Mouse (Mus musculus) forebrain, embryonic 13.5 days (tissue): ENCODE results near the gene C5ar1. TPM values are rescaled to one million over a fixed set of nuclear protein-coding genes. Genes with fewer than 3 reads are reported as not detected.
A peak's percentile ranks its signal among the peaks of the same experiment; 100 is the strongest.
"Not testable (repeated sequence)": the region's sequence is repeated elsewhere in the genome, so short reads cannot be mapped to it uniquely, and the experiment has no call there.

Experiments used
- ATAC-seq: fragments of 200-750 bp; cut with Nextera tagmentation; 2 replicates; pipeline ENCODE4 v1.8.0; 2017
- H3K27ac ChIP-seq: fragments of 300-500 bp; sonication (generic); 2 replicates; pipeline ENCODE4 v1.5.1; 2015; ENCODE audit warnings: inconsistent platforms, mild to moderate bottlenecking, moderate library complexity
- H3K27me3 ChIP-seq: fragments of 300-500 bp; sonication (generic); 2 replicates; pipeline ENCODE4 v1.6.1; 2015; ENCODE audit warnings: mild to moderate bottlenecking, inconsistent platforms
- H3K36me3 ChIP-seq: fragments of 300-500 bp; sonication (generic); 2 replicates; pipeline ENCODE4 v1.6.1; 2015; ENCODE audit warnings: mild to moderate bottlenecking, inconsistent platforms; ENCODE audit not compliant: poor library complexity, severe bottlenecking
- H3K4me1 ChIP-seq: fragments of 300-500 bp; sonication (generic); 2 replicates; pipeline ENCODE4 v1.6.1; 2015; ENCODE audit warnings: inconsistent platforms
- H3K4me2 ChIP-seq: fragments of 300-500 bp; sonication (generic); 2 replicates; pipeline ENCODE4 v1.6.1; 2015; ENCODE audit warnings: inconsistent platforms, mild to moderate bottlenecking, moderate library complexity
- H3K4me3 ChIP-seq: fragments of 300-500 bp; sonication (generic); 2 replicates; pipeline ENCODE4 v1.5.1; 2015; ENCODE audit warnings: mild to moderate bottlenecking, inconsistent platforms
- H3K9ac ChIP-seq: fragments of 300-500 bp; sonication (generic); 2 replicates; pipeline ENCODE4 v1.6.1; 2015; ENCODE audit warnings: mild to moderate bottlenecking, inconsistent platforms
- H3K9me3 ChIP-seq: fragments of 300-500 bp; sonication (generic); replicated peaks from 2 replicates; pipeline ENCODE4 v1.6.1; 2016; ENCODE audit warnings: inconsistent platforms
- WGBS: fragments of 180-500 bp; shearing (Covaris S2); methylation state at CpG from one replicate; pipeline ENCODE4 v1.1.7; 2015; 5-methylcytosine and 5-hydroxymethylcytosine counted together
- polyA plus RNA-seq: library from polyadenylated mRNA; unstranded; fragments of >200 nt; fragmentation: Nextera tagmentation; extraction: Ambion mirVana; gene quantifications from 2 replicates; pipeline ENCODE4 v1.2.1, GENCODE M21; 2015

The C5ar1 gene
- polyA plus RNA-seq, 1 experiment from 2014 or later = 0.57 TPM

GRCm38 (mm10) chr7:16273081-16273765 is 13.9 kb upstream of the C5ar1 start, which contains the start of gene Inafm1:
Gene Inafm1 (minus strand): TSS chr7:16273617.
- peaks cover 2% of the 10 kb centered on the region; the same call in 1 of the 2 replicates for H3K27me3 ChIP-seq
- WGBS = under 1% methylated on average over 36 of the region's 49 CpGs
- ATAC-seq = peak; percentile 84
- H3K9ac ChIP-seq = peak within 1 kb of the TSS; percentile 87
- H3K9me3 ChIP-seq = no peaks in the 10 kb centered on the region
- peak within 1 kb of the TSS; percentile 93 for H3K27ac ChIP-seq
- H3K4me1 ChIP-seq = peaks cover 23% of the 10 kb centered on the region
- peak within 1 kb of the TSS; percentile 91 for H3K4me2 ChIP-seq
- peaks cover 35% of the 10 kb centered on the region for H3K36me3 ChIP-seq
- peak within 1 kb of the TSS; percentile 81 for H3K4me3 ChIP-seq

DNA sequence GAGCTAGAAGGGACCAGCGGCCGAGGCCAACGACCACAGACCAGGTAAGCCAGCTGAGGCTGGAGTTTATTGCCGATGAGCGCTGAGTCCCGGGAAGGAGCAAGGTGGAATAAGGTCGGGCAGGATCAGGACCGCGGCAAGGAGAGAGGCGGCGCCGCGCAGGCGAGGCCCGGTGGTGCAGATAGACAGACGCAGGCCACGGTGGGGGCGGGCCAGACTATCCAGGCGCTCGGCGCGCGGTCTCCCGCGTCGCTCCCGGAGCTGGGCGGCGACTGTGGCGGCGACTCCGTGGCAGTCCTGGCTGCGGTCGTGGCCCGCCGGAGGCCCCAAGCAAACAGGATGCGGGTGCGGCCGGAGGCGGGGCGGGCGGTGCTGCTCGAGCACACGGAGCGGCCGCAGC is 13.3 kb upstream of the C5ar1 start:
- Histone ChIP-seq H3K4me3 (peak overlapping the region; percentile 81), H3K9ac (peak overlapping the region; percentile 87), H3K4me2 (peak overlapping the region; percentile 91), H3K4me1 (peaks cover 23% of the 10 kb centered on the region), H3K27ac (peak overlapping the region; percentile 93), H3K9me3 (no peaks in the 10 kb centered on the region), H3K36me3 (peaks cover 29% of the 10 kb centered on the region), H3K27me3 (peaks cover 2% of the 10 kb centered on the region; the same call in 1 of the 2 replicates)
- ATAC-seq = peak; percentile 81
- WGBS = 1% methylated on average over 43 of the region's 46 CpGs

- Histone ChIP-seq H3K9ac (no peak overlapping the region), H3K4me1 (peaks cover 23% of the 10 kb centered on the region), H3K27ac (no peak overlapping the region), H3K27me3 (peaks cover 2% of the 10 kb centered on the region; the same call in 1 of the 2 replicates), H3K9me3 (peaks cover 1% of the 10 kb centered on the region; the same call in 1 of the 2 replicates), H3K4me3 (no peak overlapping the region), H3K36me3 (peaks cover 14% of the 10 kb centered on the region), H3K4me2 (peak overlapping the region; percentile 91; the same call in 1 of the 2 replicates)
- WGBS = 83% methylated on average over 1 of the region's 1 CpGs
- no peak for ATAC-seq
Observed at GRCm38 (mm10) chr7:16271139-16271538, 11.8 kb upstream of the C5ar1 start.

DNA sequence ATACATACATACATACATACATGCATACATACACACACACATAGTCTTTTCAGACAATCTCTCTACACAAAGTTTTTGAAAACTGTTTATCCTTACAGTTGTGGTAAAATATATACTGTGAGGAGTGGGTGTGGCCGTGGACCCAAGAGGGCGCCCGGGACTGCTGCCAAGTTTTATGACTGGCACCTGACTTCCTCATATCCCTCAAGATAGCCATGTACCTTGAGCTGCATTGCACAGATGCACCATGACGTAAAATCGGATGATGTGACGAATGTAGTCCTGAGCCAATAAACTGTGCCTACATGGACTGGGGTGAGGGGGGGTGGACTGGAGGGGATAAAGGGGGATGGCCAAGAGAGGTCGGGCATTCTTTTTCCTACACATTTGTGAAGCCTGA is 7.3 kb upstream of the C5ar1 start:
- 94% methylated on average over 7 of the region's 7 CpGs for WGBS

DNA sequence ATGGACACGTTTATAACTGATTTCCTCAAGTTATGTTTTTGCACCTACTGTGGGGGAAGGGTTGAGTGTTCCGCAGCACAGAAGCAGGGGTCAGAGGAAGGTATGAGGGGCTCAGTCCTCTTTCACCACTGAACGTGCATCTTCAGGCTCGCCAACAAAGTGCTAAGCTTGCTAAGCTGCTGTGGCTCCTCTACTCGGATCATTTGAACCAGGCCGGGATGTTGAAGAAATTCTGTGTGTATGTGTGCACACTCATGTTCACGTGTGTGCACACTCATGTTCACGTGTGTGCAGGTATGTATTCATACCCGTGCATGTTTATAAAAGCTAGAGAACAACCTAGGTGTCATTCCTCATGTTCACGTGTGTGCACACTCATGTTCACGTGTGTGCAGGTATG is 6.5 kb upstream of the C5ar1 start:
- Histone ChIP-seq H3K4me3 (no peak overlapping the region), H3K36me3 (no peaks in the 10 kb centered on the region), H3K9me3 (peaks cover 20% of the 10 kb centered on the region; the same call in 1 of the 2 replicates), H3K4me1 (no peaks in the 10 kb centered on the region), H3K4me2 (no peak overlapping the region), H3K27me3 (peaks cover 2% of the 10 kb centered on the region; the same call in 1 of the 2 replicates), H3K27ac (no peak overlapping the region), H3K9ac (no peak overlapping the region)
- no peak for ATAC-seq
- 90% methylated on average over 11 of the region's 11 CpGs for WGBS

More for the DNA sequence above, 7.3 kb upstream of the C5ar1 start:
- not testable (repeated sequence) for H3K9ac ChIP-seq, H3K36me3 ChIP-seq, H3K4me2 ChIP-seq, H3K27me3 ChIP-seq, ATAC-seq, H3K27ac ChIP-seq, H3K4me3 ChIP-seq, H3K4me1 ChIP-seq
- peaks cover 20% of the 10 kb centered on the region; the same call in 1 of the 2 replicates for H3K9me3 ChIP-seq

DNA sequence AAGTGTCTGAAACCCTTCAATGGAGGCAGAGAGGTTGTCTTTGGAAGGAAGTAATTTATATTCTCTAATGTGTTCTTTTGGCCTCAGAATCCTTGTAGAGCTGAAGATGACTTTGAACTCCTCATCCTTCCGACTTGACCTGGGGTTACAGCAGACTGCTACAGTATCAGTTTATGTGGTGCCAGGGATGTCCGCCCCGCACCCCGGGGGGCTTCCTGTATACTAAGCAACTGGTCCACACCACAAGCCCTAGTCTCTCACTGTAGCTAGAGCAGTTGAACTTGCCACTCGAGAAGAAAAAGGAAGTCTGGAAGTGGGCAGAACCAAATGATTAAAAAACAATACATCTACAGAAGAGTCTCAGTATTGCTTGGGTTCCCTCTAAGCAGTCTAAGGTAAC is 4.5 kb upstream of the C5ar1 start:
- 84% methylated on average over 5 of the region's 5 CpGs for WGBS

GRCm38 (mm10) chr7:16263015-16263787 is 3.9 kb upstream of the C5ar1 start:
- 27% methylated on average over 8 of the region's 8 CpGs for WGBS
- ATAC-seq = no peak
- no peak overlapping the region for H3K9ac ChIP-seq

More for the DNA sequence above, 4.5 kb upstream of the C5ar1 start:
- ATAC-seq = no peak
- Histone ChIP-seq H3K4me3 (no peak overlapping the region), H3K27me3 (no peaks in the 10 kb centered on the region), H3K9ac (no peak overlapping the region), H3K4me1 (no peaks in the 10 kb centered on the region), H3K36me3 (no peaks in the 10 kb centered on the region), H3K9me3 (peaks cover 20% of the 10 kb centered on the region; the same call in 1 of the 2 replicates), H3K4me2 (no peak overlapping the region), H3K27ac (no peak overlapping the region)

GRCm38 (mm10) chr7:16261097-16261496 is 1.8 kb upstream of the C5ar1 start:
- 68% methylated on average over 1 of the region's 1 CpGs for WGBS
- H3K9ac ChIP-seq = no peak overlapping the region
- H3K27ac ChIP-seq = no peak overlapping the region
- peaks cover 19% of the 10 kb centered on the region; the same call in 1 of the 2 replicates for H3K9me3 ChIP-seq
- no peak overlapping the region for H3K4me3 ChIP-seq
- H3K36me3 ChIP-seq = no peaks in the 10 kb centered on the region
- no peak overlapping the region for H3K4me2 ChIP-seq
- H3K27me3 ChIP-seq = no peaks in the 10 kb centered on the region
- H3K4me1 ChIP-seq = no peaks in the 10 kb centered on the region
- ATAC-seq = no peak

More at GRCm38 (mm10) chr7:16263015-16263787, 3.9 kb upstream of the C5ar1 start:
- H3K36me3 ChIP-seq = no peaks in the 10 kb centered on the region
- peaks cover 20% of the 10 kb centered on the region; the same call in 1 of the 2 replicates for H3K9me3 ChIP-seq
- no peaks in the 10 kb centered on the region for H3K27me3 ChIP-seq
- no peaks in the 10 kb centered on the region for H3K4me1 ChIP-seq
- H3K4me3 ChIP-seq = no peak overlapping the region
- no peak overlapping the region for H3K27ac ChIP-seq
- no peak overlapping the region for H3K4me2 ChIP-seq

- no peak overlapping the region for H3K27ac ChIP-seq
- no peaks in the 10 kb centered on the region for H3K36me3 ChIP-seq
- H3K4me1 ChIP-seq = no peaks in the 10 kb centered on the region
- no peak overlapping the region for H3K4me2 ChIP-seq
- no peak for ATAC-seq
- no peaks in the 10 kb centered on the region for H3K9me3 ChIP-seq
- no peaks in the 10 kb centered on the region for H3K27me3 ChIP-seq
- 89% methylated on average over 11 of the region's 11 CpGs for WGBS
- no peak overlapping the region for H3K4me3 ChIP-seq
- no peak overlapping the region for H3K9ac ChIP-seq
Observed at GRCm38 (mm10) chr7:16257830-16258229, 1.5 kb downstream of the C5ar1 start.

GRCm38 (mm10) chr7:16255963-16256362 is 3.4 kb downstream of the C5ar1 start:
- H3K9ac ChIP-seq, H3K9me3 ChIP-seq, H3K36me3 ChIP-seq, H3K4me1 ChIP-seq, H3K27me3 ChIP-seq, ATAC-seq, H3K27ac ChIP-seq, H3K4me2 ChIP-seq, H3K4me3 ChIP-seq: not testable (repeated sequence)
- WGBS = 79% methylated on average over 4 of the region's 4 CpGs

- no peak overlapping the region for H3K27ac ChIP-seq
- 74% methylated on average over 4 of the region's 4 CpGs for WGBS
Observed at GRCm38 (mm10) chr7:16254195-16254594, 5.1 kb downstream of the C5ar1 start.

GRCm38 (mm10) chr7:16250687-16251086 is 8.7 kb downstream of the C5ar1 start:
- H3K27me3 ChIP-seq = no peaks in the 10 kb centered on the region
- H3K36me3 ChIP-seq = no peaks in the 10 kb centered on the region
- H3K9ac ChIP-seq = no peak overlapping the region
- ATAC-seq = no peak
- 87% methylated on average over 5 of the region's 5 CpGs for WGBS
- H3K4me2 ChIP-seq = no peak overlapping the region
- H3K9me3 ChIP-seq = no peaks in the 10 kb centered on the region
- no peak overlapping the region for H3K27ac ChIP-seq
- no peaks in the 10 kb centered on the region for H3K4me1 ChIP-seq
- no peak overlapping the region for H3K4me3 ChIP-seq

More at GRCm38 (mm10) chr7:16254195-16254594, 5.1 kb downstream of the C5ar1 start:
- Histone ChIP-seq H3K4me3 (no peak overlapping the region), H3K36me3 (no peaks in the 10 kb centered on the region), H3K4me2 (no peak overlapping the region), H3K9ac (no peak overlapping the region), H3K4me1 (no peaks in the 10 kb centered on the region), H3K27me3 (no peaks in the 10 kb centered on the region), H3K9me3 (no peaks in the 10 kb centered on the region)
- no peak for ATAC-seq
